Mouse (Mus musculus) myocyte (in vitro differentiated cells): Measurements from ENCODE around the gene Atn1. TPM values are rescaled to one million over a fixed set of nuclear protein-coding genes. Genes with fewer than 3 reads are reported as not detected.

Experiments used
- H3K27me3 ChIP-seq: one replicate; pipeline ENCODE4 v1.6.1; 2011; ENCODE audit not compliant: control insufficient read depth, insufficient read depth, insufficient read length
- H3K36me3 ChIP-seq: one replicate; pipeline ENCODE4 v1.6.1; 2011; ENCODE audit not compliant: control insufficient read depth, insufficient read depth
- H3K4me2 ChIP-seq: one replicate; pipeline ENCODE4 v1.6.1; 2011; ENCODE audit warnings: low read depth, control low read depth
- H3K4me3 ChIP-seq: one replicate; pipeline ENCODE4 v1.5.1; 2011; ENCODE audit warnings: mild to moderate bottlenecking, control low read depth, moderate library complexity
- H3K79me2 ChIP-seq: one replicate; pipeline ENCODE4 v1.6.1; 2011; ENCODE audit not compliant: control insufficient read depth, insufficient read depth
- H3ac ChIP-seq: one replicate; pipeline ENCODE4 v1.6.1; 2011; ENCODE audit not compliant: control insufficient read depth, insufficient read length
- CEBPB ChIP-seq: IDR thresholded peaks from 2 replicates; pipeline ENCODE4 v1.6.1; 2011; ENCODE audit warnings: mild to moderate bottlenecking, moderate library complexity; ENCODE audit not compliant: poor library complexity, insufficient read depth, severe bottlenecking
- E2F4 ChIP-seq: IDR thresholded peaks from one replicate; pipeline ENCODE4 v1.6.1; 2011; ENCODE audit warnings: mild to moderate bottlenecking, control low read depth, moderate library complexity; ENCODE audit not compliant: insufficient read depth
- MAX ChIP-seq: IDR thresholded peaks from one replicate; pipeline ENCODE4 v1.6.1; 2011; ENCODE audit warnings: low read depth, mild to moderate bottlenecking, control low read depth
- MYOD1 ChIP-seq, 3 experiments: IDR thresholded peaks; one replicate each; pipeline ENCODE4 v1.6.1; 2011; ENCODE audit warnings: control low read depth in 2 of 3, low read depth in 2 of 3, mild to moderate bottlenecking in 2 of 3, moderate library complexity in 1 of 3; ENCODE audit not compliant: insufficient read length in 2 of 3, control insufficient read depth in 1 of 3
- MYOG ChIP-seq, 3 experiments: IDR thresholded peaks; one replicate each; pipeline ENCODE4 v1.6.1; 2011; ENCODE audit warnings: control low read depth in 2 of 3, low read depth in 2 of 3, mild to moderate bottlenecking in 2 of 3; ENCODE audit not compliant: insufficient read length in 2 of 3, control insufficient read depth in 1 of 3, insufficient read depth in 1 of 3
- POLR2A ChIP-seq: IDR thresholded peaks from one replicate; pipeline ENCODE4 v1.6.1; 2011; ENCODE audit warnings: low read depth, mild to moderate bottlenecking, control low read depth, moderate library complexity; ENCODE audit not compliant: insufficient read length
- POLR2AphosphoS2 ChIP-seq: IDR thresholded peaks from one replicate; pipeline ENCODE4 v1.6.1; 2011; ENCODE audit warnings: low read depth, control low read depth; ENCODE audit not compliant: insufficient read length
- REST ChIP-seq: IDR thresholded peaks from one replicate; pipeline ENCODE4 v1.6.1; 2011; ENCODE audit warnings: mild to moderate bottlenecking, control low read depth, moderate library complexity; ENCODE audit not compliant: insufficient read depth, insufficient read length
- SRF ChIP-seq: IDR thresholded peaks from one replicate; pipeline ENCODE4 v1.6.1; 2011; ENCODE audit warnings: low read depth; ENCODE audit not compliant: control insufficient read depth, insufficient read length
- TCF12 ChIP-seq: IDR thresholded peaks from one replicate; pipeline ENCODE4 v1.6.1; 2011; ENCODE audit warnings: mild to moderate bottlenecking, control low read depth; ENCODE audit not compliant: poor library complexity, insufficient read depth, severe bottlenecking
- TCF3 ChIP-seq: IDR thresholded peaks from one replicate; pipeline ENCODE4 v1.6.1; 2011; ENCODE audit warnings: low read depth, control low read depth; ENCODE audit not compliant: insufficient read length
- USF1 ChIP-seq: IDR thresholded peaks from one replicate; pipeline ENCODE4 v1.6.1; 2011; ENCODE audit warnings: low read depth, mild to moderate bottlenecking, control low read depth, moderate library complexity
- polyA plus RNA-seq: library from polyadenylated mRNA; unstranded; fragments of >200 nt; fragmentation: generic; extraction: Trizol; gene quantifications from one replicate; pipeline ENCODE4 v1.2.1, GENCODE M21; 2012; ENCODE audit warnings: missing spikeins

Atn1 gene
- polyA plus RNA-seq, 1 experiment: 39.4 TPM

- Histone ChIP-seq H3K4me2 (peak overlapping the region; percentile 89), H3ac (peak overlapping the region; percentile 47), H3K4me3 (peak overlapping the region; percentile 67), H3K27me3 (no peaks in the 10 kb centered on the region), H3K79me2 (no peaks in the 10 kb centered on the region), H3K36me3 (no peaks in the 10 kb centered on the region)
- TF ChIP-seq SRF (no peak), USF1 (no peak), MYOD1 (IDR thresholded peaks at IDR 0.05; ENCODE audit: control insufficient read depth in 1 of 3, insufficient read length in 2 of 3, low read depth in 2 of 3) (no peak), TCF3 (no peak), MYOG (IDR thresholded peaks at IDR 0.05; ENCODE audit: control insufficient read depth in 1 of 3, insufficient read depth in 1 of 3, insufficient read length in 2 of 3, low read depth in 2 of 3) (no peak)
These were observed 16.0 kb downstream of the Atn1 start for GRCm38 (mm10) chr6:124740211-124740887.

DNA sequence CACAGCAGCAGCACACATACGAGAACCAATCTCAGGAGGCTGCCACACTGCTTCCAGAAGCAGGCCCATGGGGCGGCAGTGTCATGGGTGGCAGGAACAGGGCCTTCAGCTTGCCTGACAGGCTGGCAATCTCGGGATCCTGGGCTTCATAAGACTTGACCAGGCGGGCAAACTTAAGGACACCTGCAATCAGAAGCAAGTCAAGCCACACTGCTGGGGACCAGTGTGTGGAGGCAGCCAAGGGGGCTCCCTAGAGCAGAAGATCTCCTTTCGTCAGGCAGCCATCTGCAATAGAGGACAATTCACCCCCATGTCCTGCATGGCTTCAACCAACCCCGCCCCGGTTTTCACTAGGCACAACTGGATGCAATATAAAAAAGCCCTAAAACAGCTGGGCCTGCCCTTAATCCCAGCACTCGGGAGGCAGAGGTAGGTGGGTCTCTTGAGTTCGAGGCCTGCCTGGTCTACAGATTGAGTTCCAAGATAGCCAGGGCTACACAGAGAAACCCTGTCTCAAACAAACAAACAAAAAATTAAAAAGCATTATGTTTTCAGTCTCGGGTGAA is 17.0 kb downstream of the Atn1 start:
- Histone ChIP-seq H3ac (no peak overlapping the region), H3K4me2 (peak overlapping the region; percentile 89), H3K36me3 (no peaks in the 10 kb centered on the region), H3K4me3 (peak overlapping the region; percentile 67), H3K27me3 (no peaks in the 10 kb centered on the region), H3K79me2 (no peaks in the 10 kb centered on the region)
- no peak for TF ChIP-seq SRF
- no peak for TF ChIP-seq MYOD1 (IDR thresholded peaks at IDR 0.05; ENCODE audit: control insufficient read depth in 1 of 3, insufficient read length in 2 of 3, low read depth in 2 of 3)
- no peak for TF ChIP-seq USF1
- TF ChIP-seq TCF12: no peak
- no peak for TF ChIP-seq MAX
- no peak for TF ChIP-seq E2F4
- TF ChIP-seq MYOG (IDR thresholded peaks at IDR 0.05; ENCODE audit: control insufficient read depth in 1 of 3, insufficient read depth in 1 of 3, insufficient read length in 2 of 3, low read depth in 2 of 3): no peak
- no peak for TF ChIP-seq POLR2AphosphoS2
- TF ChIP-seq REST: no peak
- TF ChIP-seq TCF3: no peak
- no peak for TF ChIP-seq POLR2A
- TF ChIP-seq CEBPB: no peak

- Histone ChIP-seq H3K4me3 (peak within 1 kb of the TSS; percentile 67), H3K36me3 (no peaks in the 10 kb centered on the region), H3K4me2 (peak within 1 kb of the TSS; percentile 89), H3K79me2 (no peaks in the 10 kb centered on the region), H3ac (no peak within 1 kb of the TSS), H3K27me3 (no peaks in the 10 kb centered on the region)
- TF ChIP-seq POLR2AphosphoS2 (no peak), POLR2A (no peak), MYOG (IDR thresholded peaks at IDR 0.05; ENCODE audit: control insufficient read depth in 1 of 3, insufficient read depth in 1 of 3, insufficient read length in 2 of 3, low read depth in 2 of 3) (peak in 1 of 3 experiments; percentile 42), MYOD1 (IDR thresholded peaks at IDR 0.05; ENCODE audit: control insufficient read depth in 1 of 3, insufficient read length in 2 of 3, low read depth in 2 of 3) (peak in 1 of 3 experiments; percentile 32), REST (no peak), USF1 (no peak)
These were observed 17.8 kb downstream of the Atn1 start, which contains the start of gene Ptpn6 for GRCm38 (mm10) chr6:124738511-124739023. Gene Ptpn6, minus strand, starts transcription at chr6:124738714.

- no peaks in the 10 kb centered on the region for H3K27me3 ChIP-seq
- no peak overlapping the region for H3K4me3 ChIP-seq
These were observed 19.3 kb downstream of the Atn1 start for GRCm38 (mm10) chr6:124737040-124737439.

More at GRCm38 (mm10) chr6:124737040-124737439, 19.3 kb downstream of the Atn1 start:
- H3K36me3 ChIP-seq: no peaks in the 10 kb centered on the region
- no peak overlapping the region for H3ac ChIP-seq
- TF ChIP-seq SRF (no peak), TCF12 (no peak), USF1 (no peak), CEBPB (no peak), POLR2A (no peak), TCF3 (no peak), MYOD1 (IDR thresholded peaks at IDR 0.05; ENCODE audit: control insufficient read depth in 1 of 3, insufficient read length in 2 of 3, low read depth in 2 of 3) (no peak), REST (no peak), E2F4 (no peak), POLR2AphosphoS2 (no peak), MAX (no peak), MYOG (IDR thresholded peaks at IDR 0.05; ENCODE audit: control insufficient read depth in 1 of 3, insufficient read depth in 1 of 3, insufficient read length in 2 of 3, low read depth in 2 of 3) (no peak)
- H3K79me2 ChIP-seq: no peaks in the 10 kb centered on the region
- H3K4me2 ChIP-seq: no peak overlapping the region
